Mouse (Mus musculus): ENCODE data around the gene Zbtb34. TPM values are rescaled to one million over a fixed set of nuclear protein-coding genes. Genes with fewer than 3 reads are reported as not detected.

Zbtb34 gene
- polyA plus RNA-seq, 1 experiment from 2014 or later = 6.1 TPM

GRCm38 (mm10) chr2:33360564-33360963, 70.6 kb downstream of the Zbtb34 start:
- no peaks in the 10 kb centered on the region for H3K36me3 ChIP-seq (ENCODE audit: control insufficient read depth, insufficient read depth, low read length)

GRCm38 (mm10) chr2:33359184-33359583, 71.9 kb downstream of the Zbtb34 start:
- no peak overlapping the region for H3K4me2 ChIP-seq
- no peak overlapping the region for H3K4me3 ChIP-seq (ENCODE audit: low read depth, low read length)
- no peaks in the 10 kb centered on the region for H3K9me3 ChIP-seq (ENCODE audit: control insufficient read depth, low read length)
- no peak overlapping the region for H3K9ac ChIP-seq (ENCODE audit: low read depth, low read length)
- H3K27ac ChIP-seq (ENCODE audit: low read depth, low read length) = no peak overlapping the region
- no peaks in the 10 kb centered on the region for H3K27me3 ChIP-seq (replicated peaks; ENCODE audit: control insufficient read depth, insufficient read depth, low read length)
- no peak for DNase-seq (ENCODE audit: low spot score)
- no peaks in the 10 kb centered on the region for H3K36me3 ChIP-seq (ENCODE audit: control insufficient read depth, insufficient read depth, low read length)
- 51% methylated on average over 8 of the region's 8 CpGs for WGBS
- no peaks in the 10 kb centered on the region for H3K4me1 ChIP-seq (replicated peaks; ENCODE audit: control insufficient read depth, insufficient read depth, low read length)
- no peak for ATAC-seq (replicated peaks; ENCODE audit: low FRiP score)

More at GRCm38 (mm10) chr2:33360564-33360963, 70.6 kb downstream of the Zbtb34 start:
- ATAC-seq (replicated peaks; ENCODE audit: low FRiP score) (no peak), DNase-seq (ENCODE audit: low spot score) (no peak)
- Histone ChIP-seq H3K4me3 (ENCODE audit: low read depth, low read length) (no peak overlapping the region), H3K27ac (ENCODE audit: low read depth, low read length) (no peak overlapping the region), H3K27me3 (replicated peaks; ENCODE audit: control insufficient read depth, insufficient read depth, low read length) (no peaks in the 10 kb centered on the region), H3K9me3 (ENCODE audit: control insufficient read depth, low read length) (no peaks in the 10 kb centered on the region), H3K9ac (ENCODE audit: low read depth, low read length) (no peak overlapping the region), H3K4me1 (replicated peaks; ENCODE audit: control insufficient read depth, insufficient read depth, low read length) (no peaks in the 10 kb centered on the region), H3K4me2 (no peak overlapping the region)
- 70% methylated on average over 3 of the region's 3 CpGs for WGBS

DNA sequence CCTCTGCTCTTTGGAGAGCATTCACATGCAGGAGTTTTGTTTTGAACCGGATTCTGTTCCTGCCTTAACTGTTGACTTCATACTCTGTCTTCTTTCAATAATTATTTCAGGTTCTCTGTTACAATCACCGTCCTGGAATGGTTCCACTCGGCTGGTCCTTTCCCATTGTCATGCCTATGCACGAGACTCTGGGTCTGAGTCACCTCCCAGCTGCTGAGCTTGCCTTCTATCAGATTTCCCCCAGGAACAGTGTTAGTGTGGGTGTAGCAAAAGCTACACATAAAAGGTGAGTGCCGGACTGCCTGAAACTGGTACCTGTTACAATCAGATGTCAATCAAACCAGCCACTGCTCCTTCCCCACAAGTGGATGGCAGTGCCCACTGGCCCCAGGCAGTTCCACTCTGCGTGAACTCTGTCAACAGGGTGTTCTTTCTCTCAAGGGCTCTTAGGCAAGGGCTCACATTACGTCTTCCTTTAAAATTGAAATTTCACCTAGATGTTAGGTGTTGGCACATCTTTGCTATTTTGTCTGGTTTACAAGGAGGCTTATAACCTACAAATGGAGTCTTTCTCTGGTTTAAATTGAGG, 73.8 kb downstream of the Zbtb34 start:
- Histone ChIP-seq H3K9me3 (ENCODE audit: control insufficient read depth, low read length) (no peaks in the 10 kb centered on the region), H3K36me3 (ENCODE audit: control insufficient read depth, insufficient read depth, low read length) (no peaks in the 10 kb centered on the region), H3K27ac (ENCODE audit: low read depth, low read length) (no peak overlapping the region), H3K4me1 (replicated peaks; ENCODE audit: control insufficient read depth, insufficient read depth, low read length) (no peaks in the 10 kb centered on the region), H3K9ac (ENCODE audit: low read depth, low read length) (no peak overlapping the region), H3K4me3 (ENCODE audit: low read depth, low read length) (no peak overlapping the region), H3K27me3 (replicated peaks; ENCODE audit: control insufficient read depth, insufficient read depth, low read length) (no peaks in the 10 kb centered on the region), H3K4me2 (no peak overlapping the region)
- 81% methylated on average over 7 of the region's 7 CpGs for WGBS
- no peak for DNase-seq (ENCODE audit: low spot score)
- ATAC-seq (replicated peaks; ENCODE audit: low FRiP score) = no peak

Small RNA genes lying within 50 kb of the gene (microRNA-seq; reads per million reads assigned to microRNA genes)
- gene Gm25998 (ENCODE audit: borderline number of aligned reads) = not detected

Other genes starting within 250 kb of the Zbtb34 start
- gene Angptl2, start 215.3 kb downstream of the Zbtb34 start, polyA plus RNA-seq (2014; fragmentation: Nextera tagmentation; extraction: Ambion mirVana) = 11.3 and 12.2 TPM in 2 replicates
- 2.7 and 3.0 TPM in 2 replicates for gene Ralgps1, start 59.8 kb downstream of the Zbtb34 start, polyA plus RNA-seq (2014; fragmentation: Nextera tagmentation; extraction: Ambion mirVana)
- gene Zbtb43, start 37.2 kb upstream of the Zbtb34 start, polyA plus RNA-seq (2014; fragmentation: Nextera tagmentation; extraction: Ambion mirVana) = 12.0 and 14.1 TPM in 2 replicates
- gene Lmx1b, start 209.2 kb upstream of the Zbtb34 start, polyA plus RNA-seq (2014; fragmentation: Nextera tagmentation; extraction: Ambion mirVana) = 0.14 TPM in 1 of 2 replicates, not detected in the other